In genomic region chr2:166097443-166098291, GRCm38 (mm10) we compare ENCODE assay signal across 8 mouse cellular contexts. TPM values are rescaled to one million over a fixed set of nuclear protein-coding genes. Genes with fewer than 3 reads are reported as not detected.
DNase-seq lines count a peak whose midpoint lies in the region; ATAC-seq and TF ChIP-seq lines count a peak whose summit lies in the region.

No protein-coding gene starts in this region.

- DNase-seq in liver, adult 2 months (ENCODE audit: extremely low read depth, low read depth, low spot score) = peak; percentile 69
- peak; percentile 49 to 68 for DNase-seq in kidney, postnatal 4 days
- peak; percentile 48 for DNase-seq in retina, postnatal 7 days (ENCODE audit: low read depth, low spot score)
- DNase-seq in cerebellum, adult 11 months = no peak
- DNase-seq in spleen, adult 12 weeks (ENCODE audit: low spot score) = no peak

- H3K9ac ChIP-seq in liver, adult 2 months (ENCODE audit: low read depth, low read length) = no peak overlapping the region
- H3K9ac ChIP-seq in liver, embryonic 12.5 days = no peak overlapping the region
- 0 out of 2 replicates have a peak overlapping the region, but pooled peaks have one; percentile 19 for H3K9ac ChIP-seq in heart, embryonic 11.5 days (ENCODE audit: low read depth, low read length)

- no peak overlapping the region for H3K4me3 ChIP-seq in liver, adult 2 months (ENCODE audit: insufficient read depth, low read depth, low read length)
- H3K4me3 ChIP-seq in liver, embryonic 12.5 days = no peak overlapping the region
- H3K4me3 ChIP-seq in bone marrow, adult 2 months (replicated peaks; ENCODE audit: control insufficient read depth, low read depth, low read length) = no peak overlapping the region
- H3K4me3 ChIP-seq in heart, embryonic 11.5 days (ENCODE audit: low read depth, low read length) = no peak overlapping the region

- no peak for ATAC-seq in liver, embryonic 12.5 days
- ATAC-seq in heart, embryonic 11.5 days (replicated peaks; ENCODE audit: insufficient number of reproducible peaks, low FRiP score, low TSS enrichment) = no peak

- no peaks in the 10 kb centered on the region for H3K9me3 ChIP-seq in liver, embryonic 12.5 days (replicated peaks)
- no peaks in the 10 kb centered on the region for H3K9me3 ChIP-seq in heart, embryonic 11.5 days (replicated peaks; ENCODE audit: control insufficient read depth, low read length)

- peaks cover 22% of the 10 kb centered on the region for H3K4me1 ChIP-seq in liver, adult 2 months (ENCODE audit: control insufficient read depth, insufficient read depth, low read length)
- no peaks in the 10 kb centered on the region for H3K4me1 ChIP-seq in liver, embryonic 12.5 days
- 0 out of 2 replicates have a peak, but pooled peaks cover 1% of the 10 kb centered on the region for H3K4me1 ChIP-seq in bone marrow, adult 2 months (ENCODE audit: control insufficient read depth, insufficient read depth, low read length)
- peaks cover 35% of the 10 kb centered on the region for H3K4me1 ChIP-seq in heart, embryonic 11.5 days (ENCODE audit: control insufficient read depth, insufficient read depth, low read length)

- H3K4me2 ChIP-seq in liver, embryonic 12.5 days = no peak overlapping the region
- no peak overlapping the region for H3K4me2 ChIP-seq in heart, embryonic 11.5 days

- TF ChIP-seq POLR2A in liver, adult 2 months (IDR thresholded peaks at IDR 0.05; ENCODE audit: extremely low read depth, insufficient read depth, low read length) = no peak
- no peak for TF ChIP-seq POLR2A in bone marrow, adult 2 months (IDR thresholded peaks at IDR 0.05; ENCODE audit: borderline replicate concordance, control insufficient read depth, low read depth, low read length)

- 75% methylated on average over 18 of the region's 18 CpGs for WGBS in liver, adult 2 months
- WGBS in liver, embryonic 12.5 days (ENCODE audit: insufficient replicate concordance) = 61% methylated on average over 18 of the region's 18 CpGs
- 66% methylated on average over 18 of the region's 18 CpGs for WGBS in bone marrow, adult 2 months
- WGBS in heart, embryonic 11.5 days (ENCODE audit: insufficient replicate concordance) = 64% methylated on average over 18 of the region's 18 CpGs

- H3K27me3 ChIP-seq in liver, adult 2 months (ENCODE audit: control insufficient read depth, insufficient read depth, low read length) = no peaks in the 10 kb centered on the region
- H3K27me3 ChIP-seq in liver, embryonic 12.5 days (replicated peaks) = no peaks in the 10 kb centered on the region
- no peaks in the 10 kb centered on the region for H3K27me3 ChIP-seq in heart, embryonic 11.5 days (ENCODE audit: control insufficient read depth, insufficient read depth, low read length)

- no peak overlapping the region for H3K27ac ChIP-seq in liver, adult 2 months (replicated peaks; ENCODE audit: insufficient read depth, low read depth, low read length)
- H3K27ac ChIP-seq in liver, embryonic 12.5 days = no peak overlapping the region
- H3K27ac ChIP-seq in bone marrow, adult 2 months (ENCODE audit: control insufficient read depth, insufficient read depth, low read depth, low read length, poor library complexity) = no peak overlapping the region
- H3K27ac ChIP-seq in heart, embryonic 11.5 days (ENCODE audit: low read depth, low read length) = no peak overlapping the region

- H3K36me3 ChIP-seq in liver, adult 2 months (ENCODE audit: control insufficient read depth, insufficient read depth, low read length) = no peaks in the 10 kb centered on the region
- H3K36me3 ChIP-seq in liver, embryonic 12.5 days = no peaks in the 10 kb centered on the region
- peaks cover 12% of the 10 kb centered on the region for H3K36me3 ChIP-seq in heart, embryonic 11.5 days (ENCODE audit: control insufficient read depth, insufficient read depth, low read length)

- H3K79me2 ChIP-seq in liver, adult 2 months (ENCODE audit: control insufficient read depth, insufficient read depth, low read length) = no peaks in the 10 kb centered on the region

- peak; percentile 59 for TF ChIP-seq CTCF in liver, adult 2 months (IDR thresholded peaks at IDR 0.05; ENCODE audit: low read depth, low read length)
- TF ChIP-seq CTCF in bone marrow, adult 2 months (IDR thresholded peaks at IDR 0.05; ENCODE audit: control insufficient read depth, insufficient read depth, low read length) = peak; percentile 41; the same call in 1 of the 2 replicates

RNA-seq across cellular contexts. Expression of gene Sulf2, which starts 57.8 kb away (rescaled TPM):
- 7.8 and 9.9 TPM in 2 replicates for total RNA-seq in liver, adult 2 months (2014; rRNA removed)
- 16.1 and 21.9 TPM in 2 replicates for polyA plus RNA-seq in liver, adult 2 months (2012; rRNA removed)
- polyA plus RNA-seq in liver, embryonic 12.5 days (2016; fragmentation: Nextera tagmentation; extraction: Ambion mirVana) = 7.5 and 11.8 TPM in 2 replicates
- polyA plus RNA-seq in bone marrow, adult 2 months (2011; ENCODE audit: insufficient read depth, insufficient read length, low replicate concordance, missing spikeins) = 2.5 and 11.3 TPM in 2 replicates
- 111 and 114 TPM in 2 replicates for polyA plus RNA-seq in heart, embryonic 11.5 days (2014; fragmentation: Nextera tagmentation; extraction: Ambion mirVana)

Comparison
In these comparisons a context has a peak if more than half of its experiments do, and no peak if none do; other contexts are left out.
1. DNase-seq: peak in liver, adult 2 months (single experiment), kidney, postnatal 4 days (2 of 2) and retina, postnatal 7 days (single experiment); none in cerebellum, adult 11 months (single experiment) and spleen, adult 12 weeks (single experiment).